Mouse (Mus musculus): Measurements from ENCODE around the gene Rab40c.

The Rab40c gene

GRCm38 (mm10) chr17:25945517-25946155, 26.1 kb upstream of the Rab40c start:
- peak; percentile 70 for DNase-seq

- DNase-seq: no peak
Measured at GRCm38 (mm10) chr17:25944366-25945163, 25.0 kb upstream of the Rab40c start, which contains the start of the genes Pigq and Nhlrc4. Pigq (minus strand) TSS chr17:25944936. Nhlrc4 (minus strand) TSS chr17:25944961.

DNA sequence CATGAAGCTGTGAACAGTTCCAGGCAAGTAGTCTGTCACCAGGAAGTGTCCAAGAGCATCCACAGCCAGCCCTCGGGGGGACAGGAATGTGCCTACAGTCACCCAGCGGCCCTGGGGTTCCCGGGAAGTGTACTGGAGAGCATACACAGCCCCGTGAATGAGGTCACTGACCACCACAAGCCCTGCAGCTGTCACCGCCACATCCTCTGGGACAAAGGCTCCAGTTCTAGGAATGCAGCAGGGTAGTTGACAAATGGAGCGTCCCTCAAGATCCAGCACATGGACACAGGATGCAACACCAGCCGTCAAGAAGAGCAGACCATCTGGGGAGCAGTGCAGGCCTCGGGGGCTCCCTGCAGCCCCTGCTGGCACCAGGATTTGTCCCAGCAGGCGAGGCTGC, 24.2 kb upstream of the Rab40c start:
- no peak for DNase-seq

DNA sequence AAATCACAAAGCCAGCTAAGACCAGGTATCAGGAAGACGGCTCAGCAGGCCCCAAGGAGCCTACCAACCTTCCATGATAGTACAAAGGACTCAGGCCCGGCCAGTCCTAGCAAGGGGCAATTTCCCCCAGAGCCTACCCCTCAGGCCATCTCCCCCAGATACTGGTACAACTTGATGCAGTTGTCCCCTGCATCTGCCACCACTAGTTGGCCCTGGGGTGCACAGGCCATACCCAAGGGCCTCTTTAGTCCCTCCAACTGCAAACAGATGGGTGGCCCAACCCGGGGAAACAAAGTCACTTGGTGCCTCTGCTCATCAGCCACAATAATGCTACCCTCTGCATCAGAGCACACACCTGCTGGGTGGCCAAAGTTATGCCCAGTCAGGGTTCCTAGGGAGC, 23.7 kb upstream of the Rab40c start:
- no peak for DNase-seq

DNA sequence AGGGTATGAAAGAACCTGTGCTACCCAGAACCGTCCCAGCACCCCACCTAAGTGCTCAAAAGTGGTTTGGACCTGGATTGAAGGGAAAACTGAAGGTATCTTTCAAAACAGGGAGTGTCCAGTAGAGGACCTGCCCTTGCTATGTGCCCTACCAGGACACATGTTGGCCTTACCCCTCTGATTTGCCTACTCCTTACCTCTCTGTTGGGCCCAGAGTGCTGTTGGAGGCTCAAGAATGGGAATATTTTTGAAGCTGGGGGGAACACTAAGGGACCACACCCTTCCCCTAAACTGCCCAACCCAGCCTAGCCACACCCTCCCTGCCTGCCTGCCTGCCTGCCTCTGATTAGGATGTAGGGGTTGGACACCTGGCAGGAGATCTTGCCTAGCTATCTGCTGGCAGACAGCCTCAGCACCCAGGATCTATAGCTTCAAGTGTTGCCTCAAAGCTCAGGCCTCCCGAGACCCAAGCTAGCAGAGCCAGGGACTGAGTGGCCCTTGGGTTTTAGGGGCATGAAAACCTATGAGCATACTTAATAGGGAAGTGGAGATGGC, 23.1 kb upstream of the Rab40c start:
- no peak for DNase-seq

GRCm38 (mm10) chr17:25941511-25942241, 22.1 kb upstream of the Rab40c start:
- peak; percentile 69 for DNase-seq

GRCm38 (mm10) chr17:25934526-25934925, 15.0 kb upstream of the Rab40c start:
- DNase-seq: no peak

- no peak for DNase-seq
Measured at GRCm38 (mm10) chr17:25925348-25925747, 5.8 kb upstream of the Rab40c start.

GRCm38 (mm10) chr17:25922120-25922519, 2.6 kb upstream of the Rab40c start:
- DNase-seq: peak; percentile 36

DNA sequence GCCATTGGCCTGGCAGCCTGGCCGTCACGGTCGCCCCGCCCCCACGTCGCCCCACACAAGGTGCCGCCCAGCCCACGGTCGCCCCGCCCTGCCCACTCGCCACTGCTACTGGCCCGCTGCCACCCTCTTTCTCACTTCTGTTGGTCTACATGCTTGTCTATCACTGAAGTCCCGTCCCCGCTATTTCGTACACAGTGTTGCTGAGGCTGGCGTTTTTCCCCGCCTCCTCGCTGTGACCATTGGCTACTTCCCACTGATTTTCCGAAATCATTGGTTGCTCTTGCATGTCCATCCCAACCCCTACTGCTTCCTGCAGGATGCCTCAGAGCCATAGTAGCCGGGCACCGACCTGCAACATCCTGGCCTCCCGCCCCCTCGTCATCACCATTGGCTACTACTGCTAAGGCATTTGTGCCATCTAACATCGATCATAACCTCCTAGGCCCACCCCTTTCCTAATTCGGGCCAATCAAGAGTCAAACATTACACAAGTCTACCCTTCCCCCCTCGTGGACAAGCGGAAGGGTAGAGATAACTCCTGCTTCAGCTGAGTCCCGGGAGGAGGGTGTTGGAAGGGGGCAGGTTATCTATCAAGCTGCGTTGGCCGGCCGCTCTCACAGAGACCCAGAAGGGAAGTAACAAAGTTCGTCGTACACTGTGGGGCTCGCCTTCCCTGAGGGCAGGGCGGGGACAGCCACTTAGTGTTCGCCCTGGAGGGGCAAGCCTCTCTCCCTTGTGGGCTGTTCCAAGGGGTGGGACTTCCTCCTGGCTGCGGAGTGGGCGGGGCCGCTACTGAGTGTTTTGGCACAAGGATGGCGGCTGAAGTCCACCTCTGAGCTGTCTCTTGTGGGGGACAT, 487 bp upstream of the Rab40c start:
- peak; percentile 100 for DNase-seq

- no peak for DNase-seq
Measured at GRCm38 (mm10) chr17:25918037-25918750, 1.3 kb downstream of the Rab40c start.

DNA sequence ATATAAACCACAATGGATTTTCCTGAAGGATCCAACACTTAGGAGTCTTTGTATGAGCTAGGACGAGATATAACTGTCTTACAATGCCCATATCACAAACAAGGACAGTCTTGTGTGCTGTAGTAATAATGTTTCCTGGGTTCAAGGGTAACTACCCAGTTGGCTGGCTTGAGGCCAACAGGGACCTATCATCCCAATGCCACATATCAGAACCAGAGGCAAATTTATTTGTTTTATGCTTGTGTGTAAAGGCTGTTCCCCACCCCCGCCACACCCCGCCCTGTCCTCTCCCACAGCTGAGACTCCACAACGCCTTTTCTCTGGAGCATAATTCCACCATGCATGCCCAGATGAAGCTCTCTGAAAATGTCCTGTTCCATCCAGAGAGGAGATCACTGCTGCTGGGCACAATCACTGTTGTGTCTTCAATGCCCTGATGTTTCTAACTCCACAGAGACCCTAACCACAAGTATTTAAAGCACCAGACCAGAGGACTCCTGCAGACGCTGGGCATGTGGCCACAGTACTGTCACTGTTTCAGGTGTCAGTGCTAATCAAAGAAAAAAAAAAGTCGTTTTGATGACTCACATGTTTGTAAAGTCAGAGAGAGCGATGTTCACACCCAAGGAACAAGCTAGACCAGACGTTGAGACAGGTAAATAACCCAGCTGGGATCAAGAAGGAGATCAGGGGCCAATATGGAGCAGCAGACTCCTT, 2.4 kb downstream of the Rab40c start:
- DNase-seq: no peak

GRCm38 (mm10) chr17:25914295-25914694, 5.2 kb downstream of the Rab40c start:
- no peak for DNase-seq

DNA sequence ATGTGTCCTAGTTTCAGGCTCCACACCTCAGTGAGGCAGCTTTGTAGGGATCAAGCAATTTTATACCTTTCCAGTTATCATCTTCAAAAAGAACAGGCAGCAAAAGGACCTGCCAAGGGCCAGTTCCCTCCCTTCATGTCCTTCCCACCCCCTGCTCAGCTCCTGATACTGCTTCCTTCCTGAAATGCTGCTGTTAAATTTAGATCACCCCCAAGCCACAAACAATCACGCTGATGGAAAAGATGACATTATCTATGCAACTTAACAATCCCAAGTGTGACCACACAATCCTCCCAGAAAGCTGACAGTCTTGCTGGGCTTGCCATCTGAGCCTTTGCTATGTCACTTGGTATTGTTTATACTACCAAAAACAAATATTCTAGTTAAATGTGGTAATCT, 5.7 kb downstream of the Rab40c start:
- DNase-seq: no peak

DNA sequence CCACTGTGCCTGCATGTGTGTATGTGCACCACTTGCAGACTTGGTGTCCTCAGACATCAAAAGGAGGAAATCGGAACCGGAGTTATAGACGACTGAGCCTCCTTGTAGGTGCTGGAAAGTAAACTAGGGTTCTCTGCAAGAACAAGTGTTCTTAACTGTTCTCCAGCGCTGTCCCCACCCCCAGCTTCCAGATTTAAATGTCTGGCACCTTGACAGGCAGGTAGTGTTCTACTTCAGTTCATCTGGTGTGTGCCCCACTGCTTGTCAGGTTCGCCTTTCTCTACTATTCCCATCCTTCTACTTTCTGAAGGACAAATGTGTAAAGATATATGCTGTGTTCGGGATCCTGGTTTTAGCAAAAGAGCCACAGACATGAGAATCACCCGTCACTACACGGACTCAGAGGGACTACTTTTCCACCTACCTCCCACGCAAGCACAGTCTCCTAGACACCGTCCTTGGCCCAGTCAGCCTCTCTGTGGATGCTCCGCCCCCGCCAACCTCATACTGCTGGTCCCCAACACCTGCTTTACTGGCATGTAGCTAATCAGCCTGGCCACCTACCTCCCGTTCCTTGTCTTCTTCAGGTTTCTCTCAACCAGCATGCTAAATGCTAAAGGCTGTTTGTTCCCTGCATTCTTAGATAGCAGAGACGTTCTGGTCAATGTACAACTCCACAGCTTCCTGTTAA, 6.2 kb downstream of the Rab40c start:
- peak; percentile 47 for DNase-seq

- DNase-seq: peak; percentile 37
Measured at GRCm38 (mm10) chr17:25911816-25912215, 7.7 kb downstream of the Rab40c start.

DNA sequence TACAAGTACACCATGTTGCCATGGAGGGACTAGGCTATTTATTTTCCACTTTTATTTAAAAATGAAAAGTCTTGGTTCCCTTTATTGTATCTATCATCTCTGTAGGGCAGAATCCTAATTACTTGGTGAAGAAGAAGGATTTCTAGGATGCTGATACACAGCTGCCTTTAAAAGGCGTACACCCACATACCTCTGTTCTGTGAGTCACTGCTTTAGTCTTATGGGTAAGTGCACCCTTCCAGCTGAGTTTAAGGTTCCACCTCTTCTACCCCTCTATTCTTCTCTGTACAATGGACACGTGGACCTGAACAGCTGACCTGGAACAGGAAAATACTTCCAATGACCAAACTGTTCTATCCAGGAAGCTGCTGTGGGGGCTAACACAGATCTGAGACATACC, 11.9 kb downstream of the Rab40c start:
- DNase-seq: no peak

GRCm38 (mm10) chr17:25903061-25903460, 16.5 kb downstream of the Rab40c start:
- no peak for DNase-seq

- no peak for DNase-seq
Measured at GRCm38 (mm10) chr17:25900193-25900592, 19.3 kb downstream of the Rab40c start.

DNA sequence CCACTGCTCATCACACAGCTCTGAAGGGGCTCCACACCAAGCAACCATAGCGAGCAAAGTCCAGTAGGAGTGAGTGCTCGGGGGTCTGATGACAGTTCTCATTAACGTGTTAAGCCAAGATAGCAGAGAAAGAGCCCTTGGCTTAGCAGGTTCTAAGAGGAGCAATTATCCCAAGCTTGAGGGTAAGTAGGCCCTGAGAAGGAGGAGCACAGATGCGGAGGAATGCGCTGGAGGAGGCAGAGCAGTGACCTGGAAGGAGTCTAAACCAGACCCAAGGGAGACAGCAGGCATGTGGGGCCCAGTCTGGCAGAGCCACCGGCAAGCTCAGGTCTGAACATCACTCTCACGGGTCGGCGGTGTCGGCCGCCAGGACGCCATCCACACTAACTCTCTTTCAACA, 23.6 kb downstream of the Rab40c start:
- no peak for DNase-seq
